Mouse (Mus musculus): ENCODE data around the gene Cisd3. TPM values are rescaled to one million over a fixed set of nuclear protein-coding genes. Genes with fewer than 3 reads are reported as not detected.

Gene Cisd3
- total RNA-seq, 2 experiments from 2014 or later, result 105 to 116 TPM

GRCm38 (mm10) chr11:97680430-97680829, 5.2 kb upstream of the Cisd3 start:
- intact Hi-C loops (cut with DNase I; ENCODE audit: low total_unique reads), result no loop called here
- DNase-seq, result peak; percentile 41

- intact Hi-C loops (cut with DNase I; ENCODE audit: low total_unique reads), result no loop called here
- DNase-seq, result no peak
Measured at GRCm38 (mm10) chr11:97682504-97683055, 3.0 kb upstream of the Cisd3 start.

DNA sequence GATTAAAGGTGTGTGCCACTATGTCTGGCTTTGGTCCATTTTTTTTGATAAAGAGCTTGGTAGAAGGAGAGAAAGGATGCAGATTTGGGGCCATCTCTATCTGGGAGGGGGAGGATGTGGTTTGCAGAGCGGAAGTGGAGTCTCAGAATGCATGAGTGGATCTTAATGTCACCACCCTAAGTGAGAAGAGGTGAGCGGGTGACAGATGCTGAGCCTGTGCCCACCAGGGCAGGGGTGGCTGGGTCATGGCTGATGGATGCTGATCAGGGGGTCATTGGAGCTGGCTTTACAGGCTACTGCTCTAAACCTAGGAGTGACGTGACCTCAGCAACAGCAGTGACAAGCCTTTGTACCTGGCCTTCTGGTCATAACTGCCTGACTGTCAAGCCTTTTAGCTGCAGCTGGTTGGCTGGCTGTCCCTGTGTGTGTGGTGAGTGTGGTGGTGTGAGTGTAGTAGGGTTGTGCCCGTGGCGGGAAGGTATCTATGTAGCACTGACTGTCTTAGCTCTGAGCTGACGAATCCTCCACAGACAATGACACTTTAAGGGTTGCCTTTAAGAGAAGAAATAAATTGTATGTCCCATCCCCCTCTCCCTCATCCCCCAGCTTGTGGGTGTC, 1.5 kb upstream of the Cisd3 start:
- intact Hi-C loops (cut with DNase I; ENCODE audit: low total_unique reads), result no loop called here
- DNase-seq, result no peak

GRCm38 (mm10) chr11:97684766-97685165, 860 bp upstream of the Cisd3 start:
- peak; percentile 32 for DNase-seq
- intact Hi-C loops (cut with DNase I; ENCODE audit: low total_unique reads), result no loop called here

DNA sequence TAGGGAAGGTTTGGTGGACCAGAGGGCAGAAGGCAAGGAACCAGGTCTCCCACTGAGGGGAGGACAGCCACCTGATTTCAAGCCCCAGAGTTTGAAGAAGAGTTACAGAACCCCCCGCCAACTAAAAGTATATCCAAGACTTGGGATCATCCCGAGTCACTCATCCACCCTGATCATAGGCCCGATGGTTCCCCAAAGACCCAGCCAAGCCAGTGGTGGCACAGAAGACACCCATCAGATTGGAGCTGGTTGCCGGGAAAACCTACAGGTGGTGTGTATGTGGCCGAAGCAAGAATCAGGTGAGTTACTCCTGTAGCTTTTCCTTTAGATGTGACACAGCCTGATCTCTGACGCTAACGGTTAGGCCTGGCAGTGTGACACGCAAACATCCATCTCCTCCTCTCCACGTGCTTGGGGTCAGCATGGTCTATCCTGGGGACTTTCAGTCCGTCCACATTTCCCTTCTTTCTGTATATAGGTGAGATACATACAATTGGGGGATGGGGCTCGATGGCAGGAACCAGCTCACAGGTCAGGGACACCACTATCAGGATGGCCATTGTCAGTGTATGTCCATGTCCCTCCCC, 789 bp downstream of the Cisd3 start:
- intact Hi-C loops (cut with DNase I; ENCODE audit: low total_unique reads), result no loop called here
- no peak for DNase-seq

GRCm38 (mm10) chr11:97687061-97687460, 1.4 kb downstream of the Cisd3 start:
- no peak for DNase-seq
- intact Hi-C loops (cut with DNase I; ENCODE audit: low total_unique reads), result no loop called here

DNA sequence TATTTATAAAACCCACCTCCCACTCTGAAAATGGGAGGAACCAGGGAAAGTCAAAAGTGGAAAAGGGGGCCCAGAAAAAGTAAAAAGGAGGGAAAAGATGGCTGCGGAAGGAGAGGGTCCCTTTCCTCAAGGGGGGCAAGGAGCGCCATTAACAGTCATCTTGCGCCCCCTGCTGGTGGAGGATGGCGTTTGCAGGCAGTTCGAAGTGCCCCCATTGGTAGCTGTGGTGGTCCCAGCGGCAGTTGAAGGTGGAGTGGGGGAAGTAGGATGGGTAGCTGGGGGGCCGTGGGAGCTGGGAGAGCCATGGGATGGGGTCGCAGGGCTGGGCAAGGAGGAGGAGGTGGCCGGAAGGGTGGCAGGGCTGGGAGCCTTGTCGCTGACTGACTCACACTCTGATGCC, 4.2 kb downstream of the Cisd3 start:
- intact Hi-C loops (cut with DNase I; ENCODE audit: low total_unique reads), result loop anchor here (2.0 kb wide), 2 partner anchors 43 to 49 kb away; no protein-coding TSS in a partner anchor

GRCm38 (mm10) chr11:97694435-97694834, 8.8 kb downstream of the Cisd3 start:
- intact Hi-C loops (cut with DNase I; ENCODE audit: low total_unique reads), result no loop called here
- DNase-seq, result no peak

More for the DNA sequence above, 4.2 kb downstream of the Cisd3 start:
- peak; percentile 57 for DNase-seq

GRCm38 (mm10) chr11:97694921-97695711, 9.5 kb downstream of the Cisd3 start:
- no peak for DNase-seq
- intact Hi-C loops (cut with DNase I; ENCODE audit: low total_unique reads), result no loop called here

DNA sequence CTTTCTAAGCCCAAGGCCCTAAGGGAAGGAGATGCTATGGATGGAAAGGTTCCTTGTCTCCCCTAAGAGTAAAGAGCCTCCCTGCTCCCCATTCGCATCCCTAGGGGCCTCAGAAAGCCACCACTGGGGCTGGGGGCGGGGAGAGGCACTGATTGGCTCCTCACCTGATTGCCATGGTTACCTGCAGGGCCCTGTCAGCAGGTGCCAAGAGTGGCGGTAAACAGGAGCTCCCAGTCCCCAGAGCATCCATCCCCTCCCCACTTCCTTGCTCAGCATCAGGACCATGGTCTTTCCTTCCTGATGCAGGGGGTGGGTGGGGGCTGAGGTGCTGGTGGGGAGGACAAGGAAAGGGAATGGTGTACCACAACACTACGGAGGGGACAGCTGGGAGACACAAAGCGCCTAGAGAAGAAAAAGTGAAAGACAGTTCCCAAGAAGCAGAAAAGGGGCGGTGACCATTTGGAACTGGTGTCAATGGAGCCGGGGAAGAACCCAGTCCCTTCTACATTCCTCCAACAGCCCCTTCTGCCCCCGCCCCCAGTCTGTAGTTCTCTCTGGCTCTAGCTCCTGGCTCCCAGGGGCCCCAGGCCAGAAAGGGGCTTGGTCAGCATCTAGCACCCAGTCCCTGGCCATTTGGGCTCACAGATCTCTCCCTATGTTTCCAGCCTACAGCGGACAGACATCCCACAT, 10.2 kb downstream of the Cisd3 start:
- no peak for DNase-seq
- intact Hi-C loops (cut with DNase I; ENCODE audit: low total_unique reads), result no loop called here

DNA sequence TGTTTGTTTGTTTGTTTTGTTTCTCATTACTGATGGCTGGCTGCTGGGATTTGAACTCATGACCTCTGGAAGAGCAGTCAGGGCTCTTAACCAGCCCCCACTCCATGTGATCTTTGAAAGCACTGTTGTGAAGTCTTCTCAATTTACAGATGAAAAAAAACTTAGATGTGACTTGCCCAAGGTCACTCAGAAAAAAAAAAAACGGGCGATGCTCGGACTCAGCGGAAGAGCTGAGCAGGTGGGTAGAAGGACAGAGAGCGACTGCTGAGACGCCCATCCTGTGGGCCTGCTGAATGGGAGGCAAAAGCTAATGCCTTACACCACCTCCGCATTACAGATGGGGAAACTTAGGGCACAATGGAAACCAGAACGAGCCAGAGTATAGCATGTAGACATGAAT, 11.0 kb downstream of the Cisd3 start:
- intact Hi-C loops (cut with DNase I; ENCODE audit: low total_unique reads), result no loop called here
- no peak for DNase-seq

- DNase-seq, result no peak
- intact Hi-C loops (cut with DNase I; ENCODE audit: low total_unique reads), result no loop called here
Measured at GRCm38 (mm10) chr11:97697199-97697890, 11.7 kb downstream of the Cisd3 start.

- intact Hi-C loops (cut with DNase I; ENCODE audit: low total_unique reads), result no loop called here
- no peak for DNase-seq
Measured at GRCm38 (mm10) chr11:97697891-97698529, 12.4 kb downstream of the Cisd3 start.

- intact Hi-C loops (cut with DNase I; ENCODE audit: low total_unique reads), result no loop called here
- DNase-seq, result peak; percentile 80
Measured at GRCm38 (mm10) chr11:97698741-97699611, 13.3 kb downstream of the Cisd3 start.

DNA sequence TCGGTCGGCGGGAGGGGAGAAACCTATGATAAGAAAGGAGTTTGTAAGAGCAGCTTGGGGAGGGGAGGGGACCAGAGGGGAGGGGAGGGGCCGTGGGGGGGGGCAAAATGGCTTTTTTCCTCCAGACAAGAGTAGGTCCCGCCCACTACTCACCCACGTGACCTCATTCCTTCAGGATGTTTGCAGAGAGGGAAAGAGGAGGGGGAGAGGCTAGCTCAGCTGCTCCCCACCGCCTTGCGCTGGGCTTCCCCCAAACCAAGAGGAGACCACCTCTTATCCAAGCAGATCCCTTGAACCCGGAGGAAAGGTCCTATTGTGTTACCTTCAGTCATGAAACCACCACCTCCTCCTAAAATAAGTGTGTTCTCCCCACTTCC, 14.0 kb downstream of the Cisd3 start:
- DNase-seq, result peak; percentile 88
- intact Hi-C loops (cut with DNase I; ENCODE audit: low total_unique reads), result no loop called here

GRCm38 (mm10) chr11:97700003-97700745, 14.5 kb downstream of the Cisd3 start, which contains the start of gene Pcgf2:
Gene Pcgf2, minus strand, starts transcription at chr11:97700497.
- intact Hi-C loops (cut with DNase I; ENCODE audit: low total_unique reads), result no loop called here
- DNase-seq, result peak; percentile 87

Measured in gastrocnemius, postnatal 14 days (tissue).